Mouse (Mus musculus): ENCODE measurements at regions not wholly inside any gene's neighbourhood (a gene's known extent, or its start where the extent isn't known, plus 50 kb on each side); places are given as distances from the start of the nearest gene placed in this dataset.
A peak's percentile ranks its signal among the peaks of the same experiment; 100 is the strongest.

GRCm38 (mm10) chr2:21067292-21067850 is 98.7 kb upstream of the Arhgap21 start:
- no peaks in the 10 kb centered on the region for H3K4me1 ChIP-seq (ENCODE audit: control insufficient read depth, insufficient read depth, low read length)
- no peak overlapping the region for H3K4me3 ChIP-seq (ENCODE audit: low read depth, low read length)
- ATAC-seq (ENCODE audit: low FRiP score) (no peak), DNase-seq (ENCODE audit: low spot score, missing footprints) (no peak)
- no peak overlapping the region for H3K9ac ChIP-seq (ENCODE audit: low read length)
- no peaks in the 10 kb centered on the region for H3K36me3 ChIP-seq (ENCODE audit: control insufficient read depth, insufficient read depth, low read length)
- H3K27me3 ChIP-seq (ENCODE audit: control insufficient read depth, insufficient read depth, low read length) = no peaks in the 10 kb centered on the region
- H3K27ac ChIP-seq (ENCODE audit: low read depth, low read length) = no peak overlapping the region
- H3K9me3 ChIP-seq (ENCODE audit: control insufficient read depth, low read length) = no peaks in the 10 kb centered on the region
- H3K4me2 ChIP-seq = no peak overlapping the region
- WGBS = 91% methylated on average over 9 of the region's 9 CpGs

GRCm38 (mm10) chr2:21060347-21060650 is 91.6 kb upstream of the Arhgap21 start:
- peak; percentile 94 for DNase-seq (ENCODE audit: low spot score, missing footprints)

GRCm38 (mm10) chr2:21059618-21060346 is 91.1 kb upstream of the Arhgap21 start:
- Histone ChIP-seq H3K36me3 (ENCODE audit: control insufficient read depth, insufficient read depth, low read length) (no peaks in the 10 kb centered on the region), H3K27ac (ENCODE audit: low read depth, low read length) (peak overlapping the region; percentile 55), H3K4me3 (ENCODE audit: low read depth, low read length) (no peak overlapping the region), H3K9me3 (ENCODE audit: control insufficient read depth, low read length) (no peaks in the 10 kb centered on the region), H3K4me1 (ENCODE audit: control insufficient read depth, insufficient read depth, low read length) (peaks cover 17% of the 10 kb centered on the region), H3K27me3 (ENCODE audit: control insufficient read depth, insufficient read depth, low read length) (no peaks in the 10 kb centered on the region), H3K9ac (ENCODE audit: low read length) (peak overlapping the region; percentile 24; the same call in 1 of the 2 replicates), H3K4me2 (peak overlapping the region; percentile 20)
- WGBS = 6% methylated on average over 3 of the region's 3 CpGs
- DNase-seq (ENCODE audit: low spot score, missing footprints) (peak; percentile 89), ATAC-seq (ENCODE audit: low FRiP score) (peak; percentile 60)

More at GRCm38 (mm10) chr2:21060347-21060650, 91.6 kb upstream of the Arhgap21 start:
- Histone ChIP-seq H3K4me1 (ENCODE audit: control insufficient read depth, insufficient read depth, low read length) (peaks cover 17% of the 10 kb centered on the region), H3K27me3 (ENCODE audit: control insufficient read depth, insufficient read depth, low read length) (no peaks in the 10 kb centered on the region), H3K36me3 (ENCODE audit: control insufficient read depth, insufficient read depth, low read length) (no peaks in the 10 kb centered on the region), H3K9me3 (ENCODE audit: control insufficient read depth, low read length) (no peaks in the 10 kb centered on the region), H3K4me3 (ENCODE audit: low read depth, low read length) (no peak overlapping the region), H3K27ac (ENCODE audit: low read depth, low read length) (peak overlapping the region; percentile 55), H3K4me2 (peak overlapping the region; percentile 20), H3K9ac (ENCODE audit: low read length) (peak overlapping the region; percentile 24; the same call in 1 of the 2 replicates)
- WGBS = 36% methylated on average over 2 of the region's 2 CpGs
- ATAC-seq (ENCODE audit: low FRiP score) = peak; percentile 83

- no peaks in the 10 kb centered on the region for H3K27me3 ChIP-seq (ENCODE audit: control insufficient read depth, insufficient read depth, low read length)
- WGBS = 90% methylated on average over 3 of the region's 3 CpGs
These were observed 90.3 kb upstream of the Arhgap21 start for GRCm38 (mm10) chr2:21058940-21059339.

GRCm38 (mm10) chr2:21056450-21057210 is 87.9 kb upstream of the Arhgap21 start:
- Histone ChIP-seq H3K9ac (ENCODE audit: low read length) (no peak overlapping the region), H3K27ac (ENCODE audit: low read depth, low read length) (no peak overlapping the region), H3K4me3 (ENCODE audit: low read depth, low read length) (no peak overlapping the region), H3K4me1 (ENCODE audit: control insufficient read depth, insufficient read depth, low read length) (peaks cover 17% of the 10 kb centered on the region), H3K4me2 (no peak overlapping the region), H3K36me3 (ENCODE audit: control insufficient read depth, insufficient read depth, low read length) (no peaks in the 10 kb centered on the region), H3K9me3 (ENCODE audit: control insufficient read depth, low read length) (no peaks in the 10 kb centered on the region), H3K27me3 (ENCODE audit: control insufficient read depth, insufficient read depth, low read length) (no peaks in the 10 kb centered on the region)
- WGBS = 75% methylated on average over 5 of the region's 5 CpGs
- ATAC-seq (ENCODE audit: low FRiP score) (no peak), DNase-seq (ENCODE audit: low spot score, missing footprints) (no peak)

More at GRCm38 (mm10) chr2:21058940-21059339, 90.3 kb upstream of the Arhgap21 start:
- H3K4me2 ChIP-seq = no peak overlapping the region
- DNase-seq (ENCODE audit: low spot score, missing footprints) (no peak), ATAC-seq (ENCODE audit: low FRiP score) (no peak)
- H3K9me3 ChIP-seq (ENCODE audit: control insufficient read depth, low read length) = no peaks in the 10 kb centered on the region
- no peak overlapping the region for H3K4me3 ChIP-seq (ENCODE audit: low read depth, low read length)
- no peak overlapping the region for H3K27ac ChIP-seq (ENCODE audit: low read depth, low read length)
- H3K4me1 ChIP-seq (ENCODE audit: control insufficient read depth, insufficient read depth, low read length) = peaks cover 17% of the 10 kb centered on the region
- H3K9ac ChIP-seq (ENCODE audit: low read length) = no peak overlapping the region
- H3K36me3 ChIP-seq (ENCODE audit: control insufficient read depth, insufficient read depth, low read length) = no peaks in the 10 kb centered on the region

GRCm38 (mm10) chr2:21055416-21055815 is 86.7 kb upstream of the Arhgap21 start:
- H3K4me3 ChIP-seq (ENCODE audit: low read depth, low read length) = no peak overlapping the region
- no peaks in the 10 kb centered on the region for H3K9me3 ChIP-seq (ENCODE audit: control insufficient read depth, low read length)
- WGBS = 92% methylated on average over 3 of the region's 3 CpGs
- H3K27me3 ChIP-seq (ENCODE audit: control insufficient read depth, insufficient read depth, low read length) = no peaks in the 10 kb centered on the region
- no peak overlapping the region for H3K4me2 ChIP-seq
- H3K36me3 ChIP-seq (ENCODE audit: control insufficient read depth, insufficient read depth, low read length) = no peaks in the 10 kb centered on the region
- no peak for ATAC-seq (ENCODE audit: low FRiP score)
- peaks cover 13% of the 10 kb centered on the region for H3K4me1 ChIP-seq (ENCODE audit: control insufficient read depth, insufficient read depth, low read length)
- DNase-seq (ENCODE audit: low spot score, missing footprints) = no peak
- H3K9ac ChIP-seq (ENCODE audit: low read length) = no peak overlapping the region
- no peak overlapping the region for H3K27ac ChIP-seq (ENCODE audit: low read depth, low read length)

GRCm38 (mm10) chr2:21054325-21055082 is 85.8 kb upstream of the Arhgap21 start:
- 83% methylated on average over 6 of the region's 6 CpGs for WGBS
- H3K4me2 ChIP-seq = no peak overlapping the region
- ATAC-seq (ENCODE audit: low FRiP score) (no peak), DNase-seq (ENCODE audit: low spot score, missing footprints) (no peak)
- no peak overlapping the region for H3K27ac ChIP-seq (ENCODE audit: low read depth, low read length)
- no peak overlapping the region for H3K9ac ChIP-seq (ENCODE audit: low read length)
- H3K4me3 ChIP-seq (ENCODE audit: low read depth, low read length) = no peak overlapping the region
- no peaks in the 10 kb centered on the region for H3K36me3 ChIP-seq (ENCODE audit: control insufficient read depth, insufficient read depth, low read length)
- peaks cover 4% of the 10 kb centered on the region for H3K4me1 ChIP-seq (ENCODE audit: control insufficient read depth, insufficient read depth, low read length)
- no peaks in the 10 kb centered on the region for H3K9me3 ChIP-seq (ENCODE audit: control insufficient read depth, low read length)
- H3K27me3 ChIP-seq (ENCODE audit: control insufficient read depth, insufficient read depth, low read length) = no peaks in the 10 kb centered on the region

- Histone ChIP-seq H3K4me1 (ENCODE audit: control insufficient read depth, insufficient read depth, low read length) (peaks cover 5% of the 10 kb centered on the region; the same call in 1 of the 2 replicates), H3K9me3 (ENCODE audit: control insufficient read depth, low read length) (no peaks in the 10 kb centered on the region), H3K27me3 (ENCODE audit: control insufficient read depth, insufficient read depth, low read length) (no peaks in the 10 kb centered on the region), H3K4me2 (no peak overlapping the region), H3K36me3 (ENCODE audit: control insufficient read depth, insufficient read depth, low read length) (no peaks in the 10 kb centered on the region), H3K27ac (ENCODE audit: low read depth, low read length) (no peak overlapping the region), H3K4me3 (ENCODE audit: low read depth, low read length) (no peak overlapping the region), H3K9ac (ENCODE audit: low read length) (no peak overlapping the region)
- ATAC-seq (ENCODE audit: low FRiP score) (no peak), DNase-seq (ENCODE audit: low spot score, missing footprints) (no peak)
- 84% methylated on average over 5 of the region's 5 CpGs for WGBS
These were observed 84.9 kb upstream of the Arhgap21 start for GRCm38 (mm10) chr2:21053596-21053995.
